Mouse (Mus musculus) left cerebral cortex, postnatal 10 days (tissue): ENCODE measurements around the gene Prss36. TPM values are rescaled to one million over a fixed set of nuclear protein-coding genes. Genes with fewer than 3 reads are reported as not detected.
"Not testable (repeated sequence)": the region's sequence is repeated elsewhere in the genome, so short reads cannot be mapped to it uniquely, and the experiment has no call there.

Experiments
- DNase-seq, 2 experiments: peaks; one replicate each; pipeline ENCODE4 v3.0.0; 2021 to 2022; ENCODE audit warnings: low spot score in 2 of 2, mixed read lengths in 1 of 2; ENCODE audit errors: extremely low spot score in 1 of 2
- intact Hi-C: fragments of 180-260 bp; cut with DNase I; formaldehyde crosslinking; loops from one replicate; pipeline ENCODE4 v1.15.1; 2025
- total RNA-seq, 2 experiments: library from RNA; stranded (reverse); gene quantifications; 2 replicates each; pipeline ENCODE4 v1.2.3; 2021

Gene Prss36
- total RNA-seq, result 10 to 100 TPM; 12.2 to 14.4 TPM

GRCm38 (mm10) chr7:127946470-127947023, at the start of gene Prss36:
Gene Prss36, minus strand, starts transcription at chr7:127946725.
- intact Hi-C loops, result no loop called here
- DNase-seq, result no peak

DNA sequence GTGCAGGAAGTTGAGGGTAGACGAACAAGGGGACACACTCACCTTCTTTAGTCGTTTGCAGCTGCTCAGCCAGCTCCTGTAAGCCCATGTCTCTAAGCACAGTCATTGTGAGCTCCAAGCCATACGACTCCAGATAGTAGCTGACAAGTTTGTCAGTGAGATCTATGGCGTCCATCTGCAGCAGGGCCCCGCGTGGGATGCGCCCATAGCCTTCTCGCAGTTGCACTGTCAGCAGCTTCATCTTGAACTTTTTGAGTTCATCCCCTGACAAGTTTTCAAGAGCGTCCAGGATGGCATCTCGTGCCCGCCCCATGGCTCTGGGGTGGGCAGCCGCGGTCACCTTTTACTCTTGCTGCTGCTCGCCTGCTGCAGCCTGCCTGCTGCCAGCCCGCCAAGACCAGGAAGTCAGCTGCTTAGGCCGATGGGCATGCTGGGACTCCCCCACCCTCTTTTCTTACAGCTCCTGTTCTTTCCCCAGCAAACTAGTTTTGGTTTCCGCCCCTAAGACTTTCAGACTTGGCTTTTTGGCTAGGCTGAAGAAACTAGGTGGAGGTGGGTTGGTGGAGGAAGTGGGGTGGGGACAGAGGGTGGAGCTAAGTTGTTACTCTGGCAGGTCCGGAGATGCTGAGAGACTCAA, 46.9 kb upstream of the Prss36 start, which contains the start of gene Pycard:
TSS of gene Pycard (minus strand) at position 527 of the 637 bp plus-strand sequence.
- peak; percentile 16 to 55 for DNase-seq
- intact Hi-C loops, result no loop called here

GRCm38 (mm10) chr7:127992488-127993340, 46.2 kb upstream of the Prss36 start:
- DNase-seq, result no peak
- intact Hi-C loops, result no loop called here

GRCm38 (mm10) chr7:127991643-127992487, 45.3 kb upstream of the Prss36 start:
- intact Hi-C loops, result no loop called here

GRCm38 (mm10) chr7:127988904-127989303, 42.4 kb upstream of the Prss36 start:
- DNase-seq, result no peak
- intact Hi-C loops, result no loop called here

More at GRCm38 (mm10) chr7:127991643-127992487, 45.3 kb upstream of the Prss36 start:
- peak; percentile 52 to 77 for DNase-seq

GRCm38 (mm10) chr7:127980606-127981005, 34.1 kb upstream of the Prss36 start:
- intact Hi-C loops, result loop anchor here (5.0 kb wide), 1 partner anchor 227 kb away; the partner anchor contains the start of gene Cox6a2
- no peak for DNase-seq

DNA sequence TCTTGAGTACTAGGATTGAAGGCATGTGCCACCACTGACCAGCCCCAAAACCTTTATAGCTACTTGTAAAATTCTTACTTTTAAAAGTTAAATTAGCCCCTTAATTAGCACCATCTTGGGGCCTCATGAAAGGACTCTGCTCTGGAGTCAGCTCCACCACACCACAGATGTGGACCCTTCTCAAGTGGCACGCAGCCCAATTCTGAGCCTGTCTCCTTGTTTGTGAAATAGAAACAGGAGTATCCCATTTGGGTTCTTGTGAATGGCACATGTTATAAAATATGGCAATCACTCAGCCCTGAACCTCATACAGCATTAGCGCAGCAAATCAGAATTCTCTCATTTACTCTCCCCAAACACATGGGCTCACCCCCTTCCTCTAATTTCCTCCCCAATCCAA, 32.3 kb upstream of the Prss36 start:
- intact Hi-C loops, result loop anchor here (10.0 kb wide), 1 partner anchor 194 kb away; the partner anchor contains the start of gene Gm49388
- DNase-seq, result no peak

DNA sequence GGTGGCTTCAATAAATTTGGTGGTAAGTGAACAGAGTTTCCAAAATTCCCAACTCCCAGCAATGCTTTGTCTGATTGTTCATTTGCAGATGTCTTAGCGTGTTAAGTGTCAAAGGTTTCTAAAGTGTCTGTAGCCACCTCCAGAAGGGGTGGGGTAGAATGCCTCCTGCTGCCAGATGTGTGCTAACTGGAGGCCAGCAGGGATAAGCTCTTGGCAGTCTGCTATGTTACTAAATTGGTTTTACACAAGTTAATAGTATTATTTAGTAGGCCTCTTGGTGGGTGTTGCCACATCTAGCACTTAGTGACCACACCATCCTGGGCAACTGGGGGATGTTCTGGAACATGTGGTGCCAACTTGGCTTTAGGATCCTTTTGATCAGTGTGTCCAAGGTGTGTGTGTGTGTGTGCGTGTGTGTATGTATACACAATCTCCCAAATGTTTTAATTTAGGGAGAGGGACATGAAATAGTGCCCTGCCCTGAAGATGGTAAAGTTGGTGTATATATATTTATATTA, 27.9 kb upstream of the Prss36 start:
- DNase-seq, result no peak
- intact Hi-C loops, result loop anchor here (10.0 kb wide), 1 partner anchor 190 kb away; the partner anchor contains the start of gene Gm49388

DNA sequence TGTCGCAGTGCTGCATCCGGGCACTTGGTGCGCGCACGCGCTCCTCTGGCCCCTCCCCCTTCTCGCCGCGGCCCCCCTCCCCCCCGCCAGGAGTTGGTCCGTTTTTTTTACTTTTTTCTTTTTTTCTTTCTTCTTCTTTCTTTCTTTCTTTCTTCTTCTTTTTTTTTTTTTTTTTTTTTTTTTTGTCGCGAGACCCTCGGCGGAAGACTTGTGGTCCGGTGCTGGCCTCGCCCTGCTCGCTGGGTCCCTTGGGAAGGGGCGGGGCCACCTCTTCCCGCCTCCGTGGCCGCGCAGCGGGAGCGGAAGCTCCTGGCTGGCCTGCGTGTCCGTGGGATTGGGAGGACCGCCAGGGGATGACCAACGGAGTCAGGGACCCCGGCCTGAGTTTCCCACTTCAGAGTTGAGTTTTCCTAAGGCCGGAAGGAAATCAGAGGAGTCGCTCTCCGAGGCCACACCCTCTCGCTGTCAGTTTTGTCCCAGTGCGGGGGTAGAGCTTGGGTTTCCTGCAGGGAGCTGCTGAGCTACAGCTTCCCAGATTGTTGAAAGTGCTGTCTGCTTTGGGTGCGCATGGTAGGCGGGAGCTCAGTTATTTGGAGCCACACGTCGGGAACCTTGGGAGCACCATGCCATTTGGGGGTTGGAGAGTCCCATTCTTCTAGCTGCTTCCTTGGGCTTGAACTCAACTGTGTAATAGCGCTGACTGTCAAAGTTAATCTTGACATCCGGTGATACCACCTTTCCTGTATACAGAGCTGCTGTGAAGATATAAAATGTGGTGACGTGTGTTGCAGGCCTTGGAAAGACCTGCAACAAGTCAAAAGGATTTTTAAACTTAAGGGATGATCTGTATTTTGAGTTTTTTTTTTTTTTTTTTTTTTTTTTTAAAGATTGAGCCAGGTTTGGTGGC, 21.6 kb upstream of the Prss36 start:
- intact Hi-C loops, result no loop called here

DNA sequence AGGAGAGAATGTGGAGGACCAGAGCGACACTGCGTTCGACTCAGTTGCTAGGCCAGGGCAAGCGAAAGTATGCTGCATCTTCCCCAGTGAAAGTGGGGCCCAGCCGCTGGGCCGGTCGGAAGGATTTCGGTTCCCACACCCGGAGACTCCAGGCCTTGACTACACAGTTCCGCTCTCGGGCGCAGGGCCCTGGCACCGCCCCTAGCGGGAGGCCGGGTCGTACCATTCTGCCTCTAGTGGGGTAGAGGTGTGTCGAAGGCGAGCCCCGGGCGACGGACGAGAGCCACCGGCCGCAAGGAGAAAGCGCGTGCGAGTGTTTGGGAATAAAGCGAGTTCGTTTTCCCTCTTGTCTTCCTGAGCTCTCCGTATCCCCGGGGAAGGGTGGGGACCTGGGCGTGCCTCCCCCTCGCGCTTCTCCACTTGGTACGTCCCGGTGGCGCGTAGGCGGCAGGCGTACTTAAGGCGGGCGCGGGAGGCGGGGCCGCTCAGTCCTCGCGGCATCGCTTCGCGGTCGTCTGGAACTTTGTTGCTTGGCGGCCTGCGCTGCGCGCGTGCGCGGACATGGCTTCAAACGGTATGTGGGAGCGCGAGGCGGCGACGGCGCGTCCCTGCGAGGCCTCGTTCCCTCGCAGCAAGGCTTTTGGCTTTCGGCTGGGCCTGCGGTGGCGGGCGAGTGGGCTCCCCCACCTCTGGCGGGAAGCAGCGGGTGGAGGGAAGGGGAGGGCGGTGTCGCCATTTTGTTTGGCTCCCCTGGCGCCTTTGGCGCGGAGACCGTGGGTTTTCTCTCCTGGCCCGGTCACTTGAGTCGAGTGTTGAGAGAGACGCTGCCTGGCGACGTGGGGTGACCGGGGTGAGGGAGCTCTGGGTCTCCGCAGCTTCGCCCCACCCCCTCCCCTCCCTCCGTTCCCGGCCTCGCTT, 20.7 kb upstream of the Prss36 start, which contains the start of gene Fus:
TSS of gene Fus (plus strand) at position 454 of the 918 bp plus-strand sequence.
- intact Hi-C loops, result no loop called here
- peak; percentile 91 to 96 for DNase-seq

More for the DNA sequence above, 21.6 kb upstream of the Prss36 start:
- DNase-seq, result peak; percentile 46 to 88

DNA sequence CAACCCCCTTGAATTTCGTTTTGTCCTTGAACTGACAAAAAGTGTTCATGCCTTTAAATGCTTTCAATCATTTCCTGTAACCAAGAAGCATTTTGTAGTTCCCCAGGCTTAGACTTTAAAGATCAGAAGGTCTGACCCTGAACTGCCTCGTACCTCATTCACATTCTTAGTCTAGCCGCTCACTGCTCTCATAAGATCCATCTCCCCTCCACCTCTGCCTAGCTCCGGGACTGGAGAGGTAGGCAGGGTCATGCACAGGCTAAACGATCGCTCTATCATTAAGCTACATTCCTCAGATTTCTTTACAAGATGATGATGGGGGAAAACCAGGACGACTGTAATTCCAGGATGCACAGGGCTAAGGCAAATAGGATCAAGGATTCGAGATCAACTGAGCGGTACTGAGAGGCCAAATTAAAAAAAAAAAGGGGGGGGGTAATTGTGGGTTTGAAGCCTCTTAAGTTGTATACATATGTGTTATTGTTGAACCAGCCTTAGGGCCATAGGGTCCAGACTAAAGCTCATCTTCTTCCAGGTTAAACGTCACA, 19.9 kb upstream of the Prss36 start:
- DNase-seq, result no peak
- intact Hi-C loops, result no loop called here

GRCm38 (mm10) chr7:127959364-127959763, 12.8 kb upstream of the Prss36 start:
- intact Hi-C loops, result no loop called here
- DNase-seq, result no peak

DNA sequence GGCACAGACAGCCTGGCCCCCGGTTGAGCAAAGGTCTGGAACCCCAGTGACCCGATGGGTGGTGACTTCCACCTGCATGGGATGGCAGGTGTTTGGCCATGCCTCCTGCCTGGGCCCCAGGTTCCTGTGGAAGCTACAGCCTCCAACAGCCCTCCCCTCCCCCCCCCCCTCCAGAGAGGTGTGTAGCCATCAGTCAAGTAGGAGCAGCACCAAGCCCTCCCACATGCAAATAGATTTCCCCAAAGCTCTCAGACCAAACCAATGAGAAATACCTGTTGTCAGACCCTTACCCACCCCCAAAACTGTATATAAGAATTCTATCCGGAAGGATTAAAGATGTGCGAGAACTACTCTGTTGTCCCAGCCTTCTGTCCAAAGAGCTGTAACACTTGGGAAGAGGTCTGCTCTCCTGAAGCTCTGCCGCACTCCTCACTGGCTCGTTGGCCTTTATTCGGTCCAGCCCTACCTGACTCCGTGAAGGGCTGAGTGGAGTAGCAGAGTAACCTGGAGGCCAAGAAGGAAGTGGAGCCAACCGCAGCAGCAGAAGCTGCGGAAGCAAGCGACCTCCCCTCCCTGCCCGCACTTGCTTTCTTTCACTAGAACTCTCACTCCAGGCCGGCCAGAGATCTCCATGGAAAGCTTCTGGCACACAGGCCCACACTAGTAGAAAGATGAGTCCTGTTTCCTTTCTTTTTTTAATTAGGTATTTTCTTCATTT, 6.5 kb upstream of the Prss36 start:
- intact Hi-C loops, result no loop called here
- DNase-seq, result no peak

- DNase-seq, result no peak
- intact Hi-C loops, result no loop called here
Observed at GRCm38 (mm10) chr7:127944614-127945013, 1.9 kb downstream of the Prss36 start.

DNA sequence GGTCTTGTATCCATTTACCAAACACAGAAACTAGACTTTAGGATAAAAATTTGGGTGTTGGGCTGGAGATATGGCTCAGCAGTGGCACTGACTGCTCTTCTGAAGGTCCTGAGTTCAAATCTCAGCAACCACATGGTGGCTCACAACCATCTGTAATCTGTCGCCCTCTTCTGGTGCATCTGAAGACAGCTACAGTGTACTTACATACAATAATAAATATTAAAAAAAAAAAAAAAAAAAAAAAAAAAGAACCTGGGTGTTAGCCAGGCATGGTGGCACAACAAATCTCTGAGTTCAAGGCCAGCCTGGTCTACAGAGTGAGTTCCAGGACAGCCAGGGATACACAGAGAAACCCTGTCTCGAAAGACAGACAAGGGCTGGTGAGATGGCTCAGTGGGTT, 4.4 kb downstream of the Prss36 start:
- intact Hi-C loops, DNase-seq: not testable (repeated sequence)
